Mouse (Mus musculus): Measurements from ENCODE around the gene Hsp90ab1. TPM values are rescaled to one million over a fixed set of nuclear protein-coding genes. Genes with fewer than 3 reads are reported as not detected.

Hsp90ab1 gene
- polyA plus RNA-seq, 1 experiment = 1,606 TPM

- no peaks in the 10 kb centered on the region for H3K36me3 ChIP-seq (ENCODE audit: control insufficient read depth, insufficient read depth)
- no peak for TF ChIP-seq USF1 (IDR thresholded peaks at IDR 0.05; ENCODE audit: low read depth)
- TF ChIP-seq TCF12 (IDR thresholded peaks at IDR 0.05; ENCODE audit: insufficient read depth, poor library complexity, severe bottlenecking) = no peak
- TF ChIP-seq REST (IDR thresholded peaks at IDR 0.05; ENCODE audit: insufficient read depth, insufficient read length) = no peak
- TF ChIP-seq TCF3 (IDR thresholded peaks at IDR 0.05; ENCODE audit: insufficient read length, low read depth) = no peak
- peak; percentile 27; the same call in 1 of the 2 replicates for TF ChIP-seq CEBPB (IDR thresholded peaks at IDR 0.05; ENCODE audit: insufficient read depth, poor library complexity, severe bottlenecking)
- H3K4me3 ChIP-seq = no peak overlapping the region
- H3K79me2 ChIP-seq (ENCODE audit: control insufficient read depth, insufficient read depth) = no peaks in the 10 kb centered on the region
- no peak overlapping the region for H3K4me2 ChIP-seq (ENCODE audit: low read depth)
- no peak overlapping the region for H3ac ChIP-seq (ENCODE audit: control insufficient read depth, insufficient read length)
- no peaks in the 10 kb centered on the region for H3K27me3 ChIP-seq (ENCODE audit: control insufficient read depth, insufficient read depth, insufficient read length)
Observed at GRCm38 (mm10) chr17:45608396-45608795, 35.3 kb upstream of the Hsp90ab1 start.

DNA sequence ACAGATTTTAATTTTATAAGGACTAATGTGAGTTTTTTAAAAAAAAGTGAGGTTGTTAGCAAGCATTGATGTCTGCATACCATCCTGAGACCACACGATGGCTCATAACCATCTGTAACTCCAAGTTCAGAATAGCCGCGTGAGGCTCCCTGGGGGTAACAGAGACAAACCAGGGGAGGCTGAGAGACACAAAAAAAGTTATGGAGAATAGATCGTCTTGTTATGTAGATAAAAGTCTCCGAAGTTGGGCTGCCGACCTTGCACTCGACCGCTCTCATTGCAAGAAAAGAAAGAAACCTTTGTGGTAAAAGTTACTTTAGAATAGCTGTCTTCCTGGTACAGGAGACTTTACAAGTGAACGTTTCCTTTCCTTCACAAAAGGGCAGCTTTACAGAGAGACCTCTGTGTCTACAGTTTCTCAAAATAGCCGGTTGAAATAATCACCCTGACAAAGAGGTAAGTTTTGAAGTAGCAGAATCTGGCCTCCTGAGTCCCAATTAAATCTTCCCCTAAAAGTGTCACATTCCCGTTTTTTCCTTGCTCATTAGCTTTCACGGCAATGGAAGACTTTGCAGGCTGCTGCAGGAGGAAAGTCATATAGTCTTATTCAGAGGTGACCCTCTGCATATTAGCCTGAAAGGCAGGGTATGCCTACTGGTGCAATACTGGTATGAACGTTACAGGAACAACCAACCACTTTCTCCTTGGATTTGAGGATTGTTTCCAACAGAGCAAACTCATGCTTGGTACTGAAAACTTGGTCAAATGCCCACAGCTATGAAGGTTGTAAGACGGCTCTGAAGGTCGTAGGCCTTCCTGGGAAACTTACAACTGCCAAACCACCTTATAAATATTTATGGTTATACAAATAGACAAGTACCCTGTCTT, 34.2 kb upstream of the Hsp90ab1 start:
- H3K36me3 ChIP-seq (ENCODE audit: control insufficient read depth, insufficient read depth) = no peaks in the 10 kb centered on the region
- no peak overlapping the region for H3ac ChIP-seq (ENCODE audit: control insufficient read depth, insufficient read length)
- TF ChIP-seq TCF12 (IDR thresholded peaks at IDR 0.05; ENCODE audit: insufficient read depth, poor library complexity, severe bottlenecking) (no peak), MYOG (IDR thresholded peaks at IDR 0.05; ENCODE audit: control insufficient read depth in 1 of 3, insufficient read depth in 1 of 3, insufficient read length in 2 of 3, low read depth in 2 of 3) (no peak), MYOD1 (IDR thresholded peaks at IDR 0.05; ENCODE audit: control insufficient read depth in 1 of 3, insufficient read length in 2 of 3, low read depth in 2 of 3) (no peak), REST (IDR thresholded peaks at IDR 0.05; ENCODE audit: insufficient read depth, insufficient read length) (no peak), POLR2AphosphoS2 (IDR thresholded peaks at IDR 0.05; ENCODE audit: insufficient read length, low read depth) (no peak), CEBPB (IDR thresholded peaks at IDR 0.05; ENCODE audit: insufficient read depth, poor library complexity, severe bottlenecking) (no peak), MAX (IDR thresholded peaks at IDR 0.05; ENCODE audit: low read depth) (no peak), SRF (IDR thresholded peaks at IDR 0.05; ENCODE audit: control insufficient read depth, insufficient read length, low read depth) (no peak), USF1 (IDR thresholded peaks at IDR 0.05; ENCODE audit: low read depth) (no peak), TCF3 (IDR thresholded peaks at IDR 0.05; ENCODE audit: insufficient read length, low read depth) (no peak), POLR2A (IDR thresholded peaks at IDR 0.05; ENCODE audit: insufficient read length, low read depth) (no peak), E2F4 (IDR thresholded peaks at IDR 0.05; ENCODE audit: insufficient read depth) (no peak)
- H3K4me2 ChIP-seq (ENCODE audit: low read depth) = no peak overlapping the region
- no peaks in the 10 kb centered on the region for H3K79me2 ChIP-seq (ENCODE audit: control insufficient read depth, insufficient read depth)
- H3K4me3 ChIP-seq = no peak overlapping the region
- no peaks in the 10 kb centered on the region for H3K27me3 ChIP-seq (ENCODE audit: control insufficient read depth, insufficient read depth, insufficient read length)

GRCm38 (mm10) chr17:45602984-45603383, 29.9 kb upstream of the Hsp90ab1 start:
- H3K4me2 ChIP-seq (ENCODE audit: low read depth) = no peak overlapping the region
- peak in 1 of 3 experiments; percentile 31 for TF ChIP-seq MYOD1 (IDR thresholded peaks at IDR 0.05; ENCODE audit: control insufficient read depth in 1 of 3, insufficient read length in 2 of 3, low read depth in 2 of 3)
- no peak for TF ChIP-seq CEBPB (IDR thresholded peaks at IDR 0.05; ENCODE audit: insufficient read depth, poor library complexity, severe bottlenecking)
- H3K36me3 ChIP-seq (ENCODE audit: control insufficient read depth, insufficient read depth) = no peaks in the 10 kb centered on the region

DNA sequence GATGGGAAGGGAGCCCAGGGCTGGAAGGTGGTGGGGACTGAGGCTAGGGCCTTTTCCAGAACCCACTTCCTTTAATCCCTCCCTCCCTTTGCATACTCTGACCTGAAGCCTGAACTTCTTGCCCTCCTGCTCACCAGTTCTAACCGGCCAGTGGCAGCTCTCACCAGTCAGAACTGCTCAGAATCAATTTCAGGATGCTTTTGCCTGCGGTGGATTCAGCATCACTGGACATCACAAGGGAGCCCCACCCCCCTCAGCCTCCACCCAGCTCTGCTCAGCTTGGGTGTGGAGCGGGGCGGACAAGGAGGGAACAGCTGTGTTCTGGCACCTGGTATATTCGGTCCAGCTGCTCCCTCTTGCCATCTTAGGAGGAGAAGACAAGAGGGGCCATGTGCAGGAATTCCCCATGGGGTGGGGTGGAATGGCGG, 28.8 kb upstream of the Hsp90ab1 start, which contains the start of gene Mymx:
TSS of gene Mymx (minus strand) at position 226 of the 428 bp plus-strand sequence.
- no peak for TF ChIP-seq REST (IDR thresholded peaks at IDR 0.05; ENCODE audit: insufficient read depth, insufficient read length)
- TF ChIP-seq SRF (IDR thresholded peaks at IDR 0.05; ENCODE audit: control insufficient read depth, insufficient read length, low read depth) = no peak
- TF ChIP-seq TCF3 (IDR thresholded peaks at IDR 0.05; ENCODE audit: insufficient read length, low read depth) = peak; percentile 96
- no peak for TF ChIP-seq MAX (IDR thresholded peaks at IDR 0.05; ENCODE audit: low read depth)
- TF ChIP-seq CEBPB (IDR thresholded peaks at IDR 0.05; ENCODE audit: insufficient read depth, poor library complexity, severe bottlenecking) = no peak
- peak; percentile 97 to 100 (median 97) for TF ChIP-seq MYOG (IDR thresholded peaks at IDR 0.05; ENCODE audit: control insufficient read depth in 1 of 3, insufficient read depth in 1 of 3, insufficient read length in 2 of 3, low read depth in 2 of 3)
- peak; percentile 99 for TF ChIP-seq TCF12 (IDR thresholded peaks at IDR 0.05; ENCODE audit: insufficient read depth, poor library complexity, severe bottlenecking)
- peak; percentile 88 to 99 (median 99) for TF ChIP-seq MYOD1 (IDR thresholded peaks at IDR 0.05; ENCODE audit: control insufficient read depth in 1 of 3, insufficient read length in 2 of 3, low read depth in 2 of 3)
- TF ChIP-seq USF1 (IDR thresholded peaks at IDR 0.05; ENCODE audit: low read depth) = no peak
- TF ChIP-seq POLR2A (IDR thresholded peaks at IDR 0.05; ENCODE audit: insufficient read length, low read depth) = no peak
- TF ChIP-seq POLR2AphosphoS2 (IDR thresholded peaks at IDR 0.05; ENCODE audit: insufficient read length, low read depth) = peak; percentile 42
- TF ChIP-seq E2F4 (IDR thresholded peaks at IDR 0.05; ENCODE audit: insufficient read depth) = no peak

More at GRCm38 (mm10) chr17:45602984-45603383, 29.9 kb upstream of the Hsp90ab1 start:
- H3K27me3 ChIP-seq (ENCODE audit: control insufficient read depth, insufficient read depth, insufficient read length) = no peaks in the 10 kb centered on the region
- H3K79me2 ChIP-seq (ENCODE audit: control insufficient read depth, insufficient read depth) = peaks cover 9% of the 10 kb centered on the region
- H3ac ChIP-seq (ENCODE audit: control insufficient read depth, insufficient read length) = no peak overlapping the region
- no peak overlapping the region for H3K4me3 ChIP-seq

GRCm38 (mm10) chr17:45601325-45601724, 28.3 kb upstream of the Hsp90ab1 start:
- H3K4me3 ChIP-seq = peak overlapping the region; percentile 80
- no peaks in the 10 kb centered on the region for H3K36me3 ChIP-seq (ENCODE audit: control insufficient read depth, insufficient read depth)
- H3ac ChIP-seq (ENCODE audit: control insufficient read depth, insufficient read length) = peak overlapping the region; percentile 28
- H3K27me3 ChIP-seq (ENCODE audit: control insufficient read depth, insufficient read depth, insufficient read length) = no peaks in the 10 kb centered on the region
- peak; percentile 70 for TF ChIP-seq POLR2A (IDR thresholded peaks at IDR 0.05; ENCODE audit: insufficient read length, low read depth)
- no peak for TF ChIP-seq TCF12 (IDR thresholded peaks at IDR 0.05; ENCODE audit: insufficient read depth, poor library complexity, severe bottlenecking)
- no peak for TF ChIP-seq MYOD1 (IDR thresholded peaks at IDR 0.05; ENCODE audit: control insufficient read depth in 1 of 3, insufficient read length in 2 of 3, low read depth in 2 of 3)
- peak; percentile 28 for TF ChIP-seq POLR2AphosphoS2 (IDR thresholded peaks at IDR 0.05; ENCODE audit: insufficient read length, low read depth)
- TF ChIP-seq TCF3 (IDR thresholded peaks at IDR 0.05; ENCODE audit: insufficient read length, low read depth) = no peak
- TF ChIP-seq MYOG (IDR thresholded peaks at IDR 0.05; ENCODE audit: control insufficient read depth in 1 of 3, insufficient read depth in 1 of 3, insufficient read length in 2 of 3, low read depth in 2 of 3) = peak in 1 of 3 experiments; percentile 14
- peaks cover 9% of the 10 kb centered on the region for H3K79me2 ChIP-seq (ENCODE audit: control insufficient read depth, insufficient read depth)
- H3K4me2 ChIP-seq (ENCODE audit: low read depth) = peak overlapping the region; percentile 70

More for the DNA sequence above, 28.8 kb upstream of the Hsp90ab1 start, which contains the start of gene Mymx:
- Histone ChIP-seq H3K36me3 (ENCODE audit: control insufficient read depth, insufficient read depth) (no peaks in the 10 kb centered on the region), H3K4me3 (peak within 1 kb of the TSS; percentile 80), H3ac (ENCODE audit: control insufficient read depth, insufficient read length) (peak within 1 kb of the TSS; percentile 28), H3K4me2 (ENCODE audit: low read depth) (peak within 1 kb of the TSS; percentile 70), H3K27me3 (ENCODE audit: control insufficient read depth, insufficient read depth, insufficient read length) (no peaks in the 10 kb centered on the region), H3K79me2 (ENCODE audit: control insufficient read depth, insufficient read depth) (peaks cover 9% of the 10 kb centered on the region)
